Mouse (Mus musculus) lung, postnatal 0 days (tissue): ENCODE data around the gene 4932438H23Rik.

Source experiments
- CTCF ChIP-seq: IDR thresholded peaks from 2 replicates; pipeline ENCODE4 v1.5.1; 2016; ENCODE audit warnings: antibody characterized with exemption, mild to moderate bottlenecking
- EP300 ChIP-seq: IDR thresholded peaks from 2 replicates; pipeline ENCODE4 v1.6.1; 2016; ENCODE audit warnings: antibody characterized with exemption, mild to moderate bottlenecking, control low read depth

DNA sequence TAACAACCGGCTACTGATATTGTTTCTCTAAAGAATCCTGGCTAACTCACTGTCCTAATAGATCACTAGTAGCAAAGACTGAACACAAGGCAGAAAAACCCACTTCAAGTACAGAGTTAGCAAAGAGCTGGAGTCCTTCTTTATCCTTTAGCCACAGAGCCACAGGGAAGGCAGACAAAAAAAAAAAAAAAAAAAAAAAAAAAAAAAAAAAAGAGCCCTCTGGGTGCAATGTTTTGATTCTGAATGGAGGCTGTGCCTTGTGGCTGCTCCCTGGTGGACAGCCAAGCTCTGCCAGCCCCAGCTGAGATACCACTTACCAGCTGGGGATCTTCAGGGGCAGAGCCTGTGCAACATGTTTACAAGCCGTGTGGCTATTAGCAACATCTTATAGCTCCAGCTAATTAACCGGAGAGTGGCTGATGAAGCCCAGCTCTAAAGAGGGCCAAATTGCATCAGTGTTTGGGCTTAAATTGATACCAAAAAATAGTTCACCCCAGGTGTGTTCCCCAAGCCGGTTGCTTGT, 2.1 kb upstream of the 4932438H23Rik start:
- TF ChIP-seq EP300: no peak
- TF ChIP-seq CTCF: no peak
